Mouse (Mus musculus) heart, embryonic 14.5 days (tissue): ENCODE measurements around the gene Shisa5. TPM values are rescaled to one million over a fixed set of nuclear protein-coding genes. Genes with fewer than 3 reads are reported as not detected.
A peak's percentile ranks its signal among the peaks of the same experiment; 100 is the strongest.

Source experiments
- ATAC-seq: fragments of 200-750 bp; cut with Nextera tagmentation; 2 replicates; pipeline ENCODE4 v1.8.0; 2017; ENCODE audit warnings: low read depth, moderate TSS enrichment; ENCODE audit not compliant: insufficient number of reproducible peaks, insufficient read depth, low FRiP score
- H3K27ac ChIP-seq, 2 experiments: fragments of 200-500 bp in 1 of 2; fragments of 300-500 bp in 1 of 2; sonication (generic) in 1 of 2; replicated peaks in 1 of 2; 2 replicates each; pipeline ENCODE4 v1.5.1; 2012 to 2014; ENCODE audit warnings: low read depth in 2 of 2, low read length in 2 of 2, control low read depth in 1 of 2, mild to moderate bottlenecking in 1 of 2, mixed read lengths in 1 of 2; ENCODE audit not compliant: control insufficient read depth in 1 of 2, insufficient read depth in 1 of 2
- H3K27me3 ChIP-seq: fragments of 300-500 bp; sonication (generic); 2 replicates; pipeline ENCODE4 v1.6.1; 2014; ENCODE audit warnings: mild to moderate bottlenecking, low read length, control low read depth; ENCODE audit not compliant: control insufficient read depth, insufficient read depth
- H3K36me3 ChIP-seq: fragments of 300-500 bp; sonication (generic); 2 replicates; pipeline ENCODE4 v1.6.1; 2014; ENCODE audit warnings: mild to moderate bottlenecking, control low read depth, low read length, mixed read lengths; ENCODE audit not compliant: control insufficient read depth, insufficient read depth
- H3K4me1 ChIP-seq, 2 experiments: fragments of 200-500 bp in 1 of 2; fragments of 300-500 bp in 1 of 2; sonication (generic) in 1 of 2; 2 replicates each; pipeline ENCODE4 v1.6.1; 2012 to 2014; ENCODE audit warnings: low read length in 2 of 2, control low read depth in 1 of 2, mixed read lengths in 1 of 2; ENCODE audit not compliant: control insufficient read depth in 2 of 2, insufficient read depth in 2 of 2
- H3K4me2 ChIP-seq: fragments of 300-500 bp; sonication (generic); 2 replicates; pipeline ENCODE4 v1.6.1; 2014; ENCODE audit warnings: mild to moderate bottlenecking, low read length
- H3K4me3 ChIP-seq, 2 experiments: fragments of 200-500 bp in 1 of 2; fragments of 300-500 bp in 1 of 2; sonication (generic) in 1 of 2; 2 replicates each; pipeline ENCODE4 v1.5.1; 2012 to 2014; ENCODE audit warnings: low read length in 2 of 2, mild to moderate bottlenecking in 2 of 2, control low read depth in 1 of 2, low read depth in 1 of 2, moderate library complexity in 1 of 2; ENCODE audit not compliant: control insufficient read depth in 1 of 2, insufficient read depth in 1 of 2
- H3K9ac ChIP-seq: fragments of 300-500 bp; sonication (generic); 2 replicates; pipeline ENCODE4 v1.6.1; 2014; ENCODE audit warnings: mild to moderate bottlenecking, low read length
- H3K9me3 ChIP-seq: fragments of 300-500 bp; sonication (generic); 2 replicates; pipeline ENCODE4 v1.6.1; 2016; ENCODE audit warnings: low read length, control low read depth; ENCODE audit not compliant: control insufficient read depth
- whole genome bisulfite sequencing: fragments of 180-500 bp; shearing (Covaris S2); extraction: QIAGEN DNeasy Blood & Tissue Kit; methylation state at CpG from one replicate; pipeline ENCODE4 v1.1.7; 2014; 5-methylcytosine and 5-hydroxymethylcytosine counted together
- polyA plus RNA-seq: library from polyadenylated mRNA; unstranded; fragments of >200 nt; fragmentation: Nextera tagmentation; extraction: Ambion mirVana; gene quantifications from 2 replicates; pipeline ENCODE4 v1.2.1, GENCODE M21; 2014

The Shisa5 gene
- polyA plus RNA-seq, 1 experiment from 2014 or later = 54.3 TPM

DNA sequence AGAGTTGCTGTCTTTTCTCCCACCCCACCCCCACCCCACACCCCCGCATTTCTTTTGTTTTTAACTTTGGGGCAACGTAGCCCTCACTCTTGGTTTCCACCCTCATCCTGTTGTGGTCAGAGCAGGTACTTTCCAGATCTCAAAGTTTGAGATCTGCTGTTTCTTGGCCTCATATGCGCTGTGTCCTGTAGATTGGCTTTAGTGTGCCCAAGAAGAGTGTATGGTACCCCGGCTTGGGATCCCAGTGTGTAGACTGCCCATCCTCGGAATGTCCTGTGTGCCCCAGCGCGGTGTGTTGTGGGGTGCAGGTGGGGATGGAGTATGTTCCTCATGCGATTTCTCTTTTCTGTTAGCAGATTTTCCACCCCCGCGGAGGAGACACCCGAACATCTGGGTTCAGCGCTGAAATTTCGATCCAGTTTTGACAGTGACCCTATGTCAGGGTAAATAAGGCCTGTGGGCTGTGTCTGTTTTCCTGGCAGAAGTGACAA lies 12.7 kb downstream of the Shisa5 start:
- WGBS = 84% methylated on average over 13 of the region's 13 CpGs
- Histone ChIP-seq H3K27me3 (no peaks in the 10 kb centered on the region), H3K36me3 (peaks cover 45% of the 10 kb centered on the region), H3K4me1 (peaks cover 8 to 12% of the 10 kb centered on the region in 2 experiments), H3K27ac (no peak overlapping the region), H3K4me3 (no peak overlapping the region), H3K9me3 (no peaks in the 10 kb centered on the region), H3K9ac (no peak overlapping the region), H3K4me2 (no peak overlapping the region)
- ATAC-seq = no peak

- no peak overlapping the region for H3K4me2 ChIP-seq
- no peak overlapping the region for H3K9ac ChIP-seq
- H3K27me3 ChIP-seq = no peaks in the 10 kb centered on the region
- H3K9me3 ChIP-seq = no peaks in the 10 kb centered on the region
- peaks cover 54% of the 10 kb centered on the region for H3K36me3 ChIP-seq
- whole genome bisulfite sequencing = 86% methylated on average over 10 of the region's 10 CpGs
- H3K27ac ChIP-seq = no peak overlapping the region
- no peak for ATAC-seq
- no peak overlapping the region for H3K4me3 ChIP-seq
- H3K4me1 ChIP-seq = peaks cover 8 to 12% of the 10 kb centered on the region in 2 experiments
These were observed 13.5 kb downstream of the Shisa5 start for GRCm38 (mm10) chr9:109051651-109052489.

DNA sequence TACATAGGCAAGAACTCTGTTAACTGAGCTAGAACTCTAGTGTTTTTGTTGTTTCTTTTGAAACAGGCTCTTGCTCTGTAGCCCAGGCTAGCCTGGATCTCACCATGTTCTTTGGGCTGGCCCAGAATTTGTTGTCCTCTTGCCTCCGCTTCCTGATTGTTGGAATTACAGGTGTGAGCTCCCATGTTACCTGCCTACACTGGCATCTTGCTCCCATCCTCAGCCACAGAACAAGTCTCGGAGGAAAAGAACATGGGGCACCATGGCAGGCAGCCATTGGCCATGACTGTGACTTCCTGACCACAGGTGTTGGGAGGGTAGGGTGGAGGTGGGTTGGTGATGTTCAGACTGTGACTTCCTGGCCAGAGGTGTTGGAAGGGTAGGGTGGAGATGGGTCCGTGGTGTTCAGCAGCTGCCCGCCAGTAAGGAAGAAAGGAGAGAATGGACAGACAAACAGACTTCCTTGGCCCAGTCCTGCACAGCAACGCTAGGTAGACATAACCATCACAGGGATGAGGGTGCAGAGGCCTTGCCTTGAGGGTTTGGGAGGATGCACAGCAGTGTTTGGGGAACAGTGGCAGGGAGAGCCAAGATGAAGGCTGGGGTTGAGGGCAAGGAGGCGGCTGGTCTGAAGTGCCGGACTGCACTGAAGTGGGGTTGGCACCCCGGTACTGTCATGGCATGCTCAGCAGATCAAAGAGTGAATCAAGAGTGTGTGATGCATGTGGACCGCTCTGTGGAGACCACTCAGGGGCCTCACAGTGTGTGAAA lies 14.3 kb downstream of the Shisa5 start:
- 90% methylated on average over 9 of the region's 9 CpGs for WGBS
- no peak for ATAC-seq
- Histone ChIP-seq H3K4me1 (peaks cover 8 to 12% of the 10 kb centered on the region in 2 experiments), H3K9ac (no peak overlapping the region), H3K9me3 (no peaks in the 10 kb centered on the region), H3K27ac (no peak overlapping the region), H3K27me3 (no peaks in the 10 kb centered on the region), H3K36me3 (peaks cover 62% of the 10 kb centered on the region), H3K4me3 (no peak overlapping the region), H3K4me2 (no peak overlapping the region)

DNA sequence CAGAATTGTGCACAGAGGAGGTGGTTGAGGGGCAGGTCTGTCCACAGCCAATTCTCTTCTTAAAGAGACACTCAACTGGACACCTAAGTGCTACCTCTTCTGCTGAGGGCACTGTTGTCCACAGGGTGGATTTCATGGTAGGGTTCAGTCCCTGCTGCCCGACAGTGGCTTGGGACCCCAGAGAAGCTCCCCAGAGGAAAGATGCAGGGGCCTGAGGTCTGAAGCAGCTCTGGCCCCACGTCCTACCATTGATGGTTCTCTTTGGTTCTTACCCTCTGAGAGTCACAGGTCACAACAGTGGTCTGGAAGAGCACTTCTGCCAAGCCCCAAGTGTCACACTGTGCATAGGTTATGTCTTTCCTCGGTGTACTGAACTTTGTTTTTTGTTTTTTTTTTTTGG lies 15.0 kb downstream of the Shisa5 start:
- Histone ChIP-seq H3K4me1 (peaks cover 8 to 13% of the 10 kb centered on the region in 2 experiments), H3K4me2 (no peak overlapping the region), H3K9me3 (no peaks in the 10 kb centered on the region), H3K27me3 (no peaks in the 10 kb centered on the region), H3K9ac (no peak overlapping the region), H3K27ac (no peak overlapping the region), H3K36me3 (peaks cover 63% of the 10 kb centered on the region), H3K4me3 (no peak overlapping the region)
- WGBS = 82% methylated on average over 3 of the region's 3 CpGs
- no peak for ATAC-seq

DNA sequence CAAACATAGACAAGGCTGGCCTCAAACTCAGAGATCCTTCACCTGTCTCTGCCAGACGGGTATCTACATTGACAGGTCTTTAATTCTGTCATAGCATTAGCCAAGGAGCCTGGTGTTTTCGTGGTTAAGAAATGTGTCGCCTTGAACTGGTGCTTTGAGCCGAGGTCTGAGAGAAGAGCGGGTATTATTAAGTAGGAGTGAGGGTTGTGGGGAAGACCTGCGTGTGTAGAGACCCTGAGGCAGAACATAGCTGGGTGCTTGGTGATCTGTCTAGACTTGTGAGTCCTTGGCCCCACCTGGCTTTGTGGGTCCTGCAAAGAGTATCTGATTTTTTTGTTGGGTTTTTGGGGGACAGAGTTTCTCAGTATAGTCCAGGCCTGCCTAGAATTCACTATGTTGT lies 15.5 kb downstream of the Shisa5 start:
- Histone ChIP-seq H3K4me1 (peaks cover 11 to 18% of the 10 kb centered on the region in 2 experiments), H3K9ac (no peak overlapping the region), H3K36me3 (peaks cover 62% of the 10 kb centered on the region), H3K27ac (peak overlapping the region in 1 of 2 experiments; percentile 75; a peak in 2 of 4 replicates), H3K4me3 (no peak overlapping the region), H3K9me3 (no peaks in the 10 kb centered on the region), H3K27me3 (no peaks in the 10 kb centered on the region), H3K4me2 (no peak overlapping the region)
- ATAC-seq = no peak
- WGBS = 75% methylated on average over 6 of the region's 6 CpGs

DNA sequence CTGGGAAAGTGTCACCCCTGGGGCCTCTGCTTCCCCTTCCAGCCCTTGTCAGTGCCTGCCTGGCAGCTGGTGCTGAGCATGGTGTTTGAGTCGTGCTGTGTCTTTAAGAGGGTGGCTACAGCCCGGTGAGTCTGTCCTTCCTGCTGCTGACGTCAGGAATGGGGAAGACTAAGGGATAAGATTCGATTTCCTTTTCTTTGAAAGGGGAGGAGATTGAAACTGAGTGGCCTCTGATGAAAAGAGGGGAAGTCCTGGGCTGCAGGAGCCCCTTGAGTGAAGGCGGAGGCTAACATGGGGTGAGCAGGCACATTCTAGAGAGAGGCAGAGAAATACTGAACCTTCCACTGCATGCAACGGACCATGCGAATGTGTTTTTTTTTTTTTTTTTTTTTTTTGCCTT lies 16.3 kb downstream of the Shisa5 start:
- peak overlapping the region; percentile 61 for H3K4me2 ChIP-seq
- peak; percentile 70 for ATAC-seq
- WGBS = 4% methylated on average over 7 of the region's 7 CpGs
- H3K27me3 ChIP-seq = no peaks in the 10 kb centered on the region
- H3K4me3 ChIP-seq = peak overlapping the region; percentile 26 to 33
- H3K36me3 ChIP-seq = peaks cover 56% of the 10 kb centered on the region
- H3K4me1 ChIP-seq = peaks cover 11 to 24% of the 10 kb centered on the region in 2 experiments
- H3K27ac ChIP-seq = peak overlapping the region; percentile 53 to 75
- no peaks in the 10 kb centered on the region for H3K9me3 ChIP-seq
- H3K9ac ChIP-seq = peak overlapping the region; percentile 57

- Histone ChIP-seq H3K36me3 (peaks cover 59% of the 10 kb centered on the region), H3K27me3 (no peaks in the 10 kb centered on the region), H3K4me1 (peaks cover 11 to 24% of the 10 kb centered on the region in 2 experiments), H3K9ac (peak overlapping the region; percentile 57), H3K4me2 (peak overlapping the region; percentile 61), H3K4me3 (peak overlapping the region; percentile 26 to 33), H3K9me3 (no peaks in the 10 kb centered on the region), H3K27ac (peak overlapping the region; percentile 45 to 75)
- 88% methylated on average over 12 of the region's 12 CpGs for WGBS
- ATAC-seq = no peak
These were observed 17.1 kb downstream of the Shisa5 start for GRCm38 (mm10) chr9:109055271-109056030.
